Mouse (Mus musculus) gastrocnemius, postnatal 10 days (tissue): ENCODE measurements at regions not wholly inside any gene's neighbourhood (a gene's known extent, or its start where the extent isn't known, plus 50 kb on each side); places are given as distances from the start of the nearest gene placed in this dataset.

Source experiments
- DNase-seq: peaks from one replicate; pipeline ENCODE4 v3.0.0; 2021; ENCODE audit warnings: mixed read lengths

DNA sequence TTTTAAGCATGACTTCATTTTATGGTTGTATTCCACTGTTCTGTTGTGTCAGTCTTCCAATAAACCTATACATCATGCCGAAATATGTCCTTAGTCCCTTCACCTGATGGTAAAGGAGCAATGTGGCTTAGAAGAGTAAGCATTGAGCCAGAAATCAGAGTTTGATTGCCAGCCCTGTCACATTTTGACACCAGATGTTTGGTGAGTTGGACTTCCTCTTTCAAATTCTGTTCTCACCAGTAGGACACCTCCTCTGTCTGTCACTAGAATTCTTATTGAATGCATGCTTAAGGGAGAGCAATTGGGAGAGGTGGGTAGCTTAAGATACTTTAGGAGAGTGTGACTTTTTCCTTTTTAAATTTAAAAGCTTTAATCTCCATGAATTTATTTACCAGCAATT, 779.1 kb upstream of the Gm8797 start:
- DNase-seq, result no peak

- no peak for DNase-seq
These were observed 777.3 kb upstream of the Gm8797 start for GRCm38 (mm10) chr3:4973278-4973677.

GRCm38 (mm10) chr3:4973764-4974163, 776.8 kb upstream of the Gm8797 start:
- DNase-seq, result no peak

DNA sequence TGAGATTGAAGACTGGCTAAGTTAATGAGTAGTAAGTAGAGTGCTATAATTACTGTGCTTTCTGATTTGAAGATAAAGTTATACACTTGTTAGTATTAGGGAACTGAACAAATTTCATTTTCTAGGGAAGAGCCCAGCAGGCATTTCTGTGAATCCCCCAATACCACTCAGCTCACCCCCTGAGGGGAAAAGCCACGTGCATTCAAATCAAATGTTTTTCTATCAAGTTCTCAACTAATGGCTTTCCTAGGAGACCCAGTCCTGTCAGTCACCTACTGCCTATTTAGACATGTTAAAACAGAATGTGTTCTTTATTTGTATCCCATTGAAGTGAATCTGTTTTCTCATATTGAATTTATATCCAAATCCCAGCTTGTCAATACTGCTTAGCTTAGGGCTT, 775.9 kb upstream of the Gm8797 start:
- DNase-seq, result no peak

- no peak for DNase-seq
These were observed 774.3 kb upstream of the Gm8797 start for GRCm38 (mm10) chr3:4976344-4976743.

DNA sequence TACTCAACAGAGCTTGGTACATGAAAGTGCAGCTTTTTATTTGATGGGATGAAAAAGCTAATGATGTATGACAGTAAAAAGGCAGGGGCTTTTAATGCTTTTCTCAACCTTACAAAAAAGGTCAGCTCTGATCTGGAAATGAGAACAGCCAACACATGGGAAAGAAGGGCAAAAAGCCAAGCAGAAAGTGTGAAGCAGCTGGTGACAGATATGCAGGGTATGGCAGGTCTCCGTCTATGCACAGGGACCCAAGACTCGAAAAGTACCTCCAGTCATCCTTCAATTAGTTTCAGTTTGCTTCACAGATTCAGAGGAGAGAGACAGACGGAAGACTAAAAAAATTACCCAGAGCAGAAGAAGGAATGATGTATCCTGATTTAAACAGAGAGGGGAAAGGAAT, 732.9 kb upstream of the Gm8797 start:
- no peak for DNase-seq
